Comparison of ENCODE assay signal across 7 mouse cellular contexts in genomic region chr11:78245627-78246317, GRCm38 (mm10). TPM values are rescaled to one million over a fixed set of nuclear protein-coding genes. Genes with fewer than 3 reads are reported as not detected.
A peak's percentile ranks its signal among the peaks of the same experiment; 100 is the strongest.
DNase-seq lines count a peak whose midpoint lies in the region; ATAC-seq and TF ChIP-seq lines count a peak whose summit lies in the region.

Gene Sdf2 (plus strand): TSS chr11:78245746.
Gene Supt6 (minus strand): TSS chr11:78245987.

- peaks cover 13% of the 10 kb centered on the region for H3K36me3 ChIP-seq in intestine, postnatal 0 days (ENCODE audit: control insufficient read depth, insufficient read depth)
- peaks cover 9% of the 10 kb centered on the region for H3K36me3 ChIP-seq in midbrain, embryonic 12.5 days
- H3K36me3 ChIP-seq in small intestine, adult 2 months (ENCODE audit: control insufficient read depth, insufficient read depth, low read length), result no peaks in the 10 kb centered on the region; the same call in 1 of the 2 replicates

- intact Hi-C loops in left cerebral cortex, postnatal 4 days (cut with DNase I), result no loop called here

- ATAC-seq in intestine, postnatal 0 days, result peak; percentile 87
- peak; percentile 91 for ATAC-seq in midbrain, embryonic 12.5 days (ENCODE audit: low FRiP score, low read depth)

- under 1% methylated on average over 50 of the region's 50 CpGs for WGBS in intestine, postnatal 0 days
- under 1% methylated on average over 50 of the region's 50 CpGs for WGBS in midbrain, embryonic 12.5 days
- WGBS in small intestine, adult 2 months, result under 1% methylated on average over 50 of the region's 50 CpGs

- peak within 1 kb of the TSS; percentile 72 for H3K4me3 ChIP-seq in intestine, postnatal 0 days (ENCODE audit: low read depth, low read length)
- peak within 1 kb of the TSS; percentile 72 for H3K4me3 ChIP-seq in midbrain, embryonic 12.5 days
- H3K4me3 ChIP-seq in small intestine, adult 2 months (ENCODE audit: low read depth, low read length), result peak within 1 kb of the TSS; percentile 83

- H3K27me3 ChIP-seq in intestine, postnatal 0 days (replicated peaks; ENCODE audit: control insufficient read depth, insufficient read depth, low read length), result no peaks in the 10 kb centered on the region
- no peaks in the 10 kb centered on the region for H3K27me3 ChIP-seq in midbrain, embryonic 12.5 days
- no peaks in the 10 kb centered on the region for H3K27me3 ChIP-seq in small intestine, adult 2 months (ENCODE audit: control insufficient read depth, insufficient read depth, low read length)

- no peaks in the 10 kb centered on the region for H3K9me3 ChIP-seq in intestine, postnatal 0 days (ENCODE audit: control insufficient read depth)
- H3K9me3 ChIP-seq in midbrain, embryonic 12.5 days, result no peaks in the 10 kb centered on the region

- H3K9ac ChIP-seq in intestine, postnatal 0 days (ENCODE audit: low read depth, low read length), result peak within 1 kb of the TSS; percentile 82
- peak within 1 kb of the TSS; percentile 84 for H3K9ac ChIP-seq in midbrain, embryonic 12.5 days (replicated peaks)

- H3K4me2 ChIP-seq in intestine, postnatal 0 days (replicated peaks; ENCODE audit: low read depth), result peak within 1 kb of the TSS; percentile 72
- H3K4me2 ChIP-seq in midbrain, embryonic 12.5 days (replicated peaks), result peak within 1 kb of the TSS; percentile 75

- TF ChIP-seq POLR2A in small intestine, adult 2 months (IDR thresholded peaks at IDR 0.05; ENCODE audit: low read depth, low read length), result peak; percentile 75

- peak within 1 kb of the TSS; percentile 93 for H3K27ac ChIP-seq in intestine, postnatal 0 days (ENCODE audit: low read depth, low read length)
- H3K27ac ChIP-seq in midbrain, embryonic 12.5 days (replicated peaks), result peak within 1 kb of the TSS; percentile 89
- H3K27ac ChIP-seq in small intestine, adult 2 months (ENCODE audit: insufficient read depth, low read depth, low read length), result peak within 1 kb of the TSS; percentile 97

- no peak for TF ChIP-seq CTCF in intestine, postnatal 0 days (IDR thresholded peaks at IDR 0.05; ENCODE audit: low read depth)
- 0 out of 2 replicates have a peak, but pooled peaks have one; percentile 9 for TF ChIP-seq CTCF in small intestine, adult 2 months (IDR thresholded peaks at IDR 0.05; ENCODE audit: extremely low read depth, insufficient read length, insufficient replicate concordance, low read depth, low read length)

- peaks cover 5% of the 10 kb centered on the region for H3K4me1 ChIP-seq in intestine, postnatal 0 days (replicated peaks; ENCODE audit: control insufficient read depth, insufficient read depth, low read length)
- peaks cover 31% of the 10 kb centered on the region for H3K4me1 ChIP-seq in midbrain, embryonic 12.5 days
- peaks cover 8% of the 10 kb centered on the region; the same call in 1 of the 2 replicates for H3K4me1 ChIP-seq in small intestine, adult 2 months (ENCODE audit: control insufficient read depth, insufficient read depth, insufficient read length, low read length)

- peak; percentile 83 for DNase-seq in adrenal gland, adult 8-10 months
- DNase-seq in embryo, embryonic 9.5 days (ENCODE audit: extremely low spot score), result peak; percentile 95
- DNase-seq in gonadal fat pad, adult 2 months (ENCODE audit: low read depth), result peak; percentile 86
- DNase-seq in left cerebral cortex, postnatal 4 days, result peak; percentile 77

RNA-seq across cellular contexts. Expression of gene Sdf2, which starts in this region (rescaled TPM):
- 100 to 1,000 TPM; 118 to 156 (median 125) TPM for total RNA-seq in adrenal gland, adult 8-10 months (2022)
- 161 and 190 TPM in 2 replicates for polyA plus RNA-seq in gonadal fat pad, adult 2 months (2012; rRNA removed)
- polyA plus RNA-seq in intestine, postnatal 0 days (2015; fragmentation: Nextera tagmentation; extraction: Ambion mirVana), result 61.8 and 66.6 TPM in 2 replicates
- total RNA-seq in left cerebral cortex, postnatal 4 days (2021), result 10 to 100 TPM; 50.2 to 58.7 TPM
- polyA plus RNA-seq in midbrain, embryonic 12.5 days (2016; fragmentation: Nextera tagmentation; extraction: Ambion mirVana), result 49.1 and 53.8 TPM in 2 replicates
- 91.3 and 125 TPM in 2 replicates for polyA plus RNA-seq in small intestine, adult 2 months (2012; rRNA removed)

RNA-seq across cellular contexts. Expression of gene Supt6, which starts in this region (rescaled TPM):
- 10 to 100 TPM; 71.8 to 93.4 (median 79.5) TPM for total RNA-seq in adrenal gland, adult 8-10 months (2022)
- 14.8 and 25.0 TPM in 2 replicates for polyA plus RNA-seq in gonadal fat pad, adult 2 months (2012; rRNA removed)
- 8.8 and 9.5 TPM in 2 replicates for polyA plus RNA-seq in intestine, postnatal 0 days (2015; fragmentation: Nextera tagmentation; extraction: Ambion mirVana)
- 10 to 100 TPM; 72.5 to 75.1 TPM for total RNA-seq in left cerebral cortex, postnatal 4 days (2021)
- 37.5 and 42.2 TPM in 2 replicates for polyA plus RNA-seq in midbrain, embryonic 12.5 days (2016; fragmentation: Nextera tagmentation; extraction: Ambion mirVana)
- 19.2 and 28.5 TPM in 2 replicates for polyA plus RNA-seq in small intestine, adult 2 months (2012; rRNA removed)

Comparison
In these comparisons a context has a peak if more than half of its experiments do, and no peak if none do; other contexts are left out.
1. Peak in every context shown above with its lines: DNase-seq, ATAC-seq, H3K4me3 ChIP-seq and H3K27ac ChIP-seq.